Mouse (Mus musculus) bone marrow, adult 2 months (tissue): ENCODE results near the gene Naa20.

Experiments used
- CTCF ChIP-seq: fragments of 200-500 bp; IDR thresholded peaks from 2 replicates; pipeline ENCODE4 v1.5.1; 2011; ENCODE audit warnings: low read length, control low read depth; ENCODE audit not compliant: control insufficient read depth, insufficient read depth
- POLR2A ChIP-seq: fragments of 200-500 bp; IDR thresholded peaks from 2 replicates; pipeline ENCODE4 v1.6.1; 2011; ENCODE audit warnings: low read depth, mild to moderate bottlenecking, control low read depth, low read length, borderline replicate concordance; ENCODE audit not compliant: control insufficient read depth

DNA sequence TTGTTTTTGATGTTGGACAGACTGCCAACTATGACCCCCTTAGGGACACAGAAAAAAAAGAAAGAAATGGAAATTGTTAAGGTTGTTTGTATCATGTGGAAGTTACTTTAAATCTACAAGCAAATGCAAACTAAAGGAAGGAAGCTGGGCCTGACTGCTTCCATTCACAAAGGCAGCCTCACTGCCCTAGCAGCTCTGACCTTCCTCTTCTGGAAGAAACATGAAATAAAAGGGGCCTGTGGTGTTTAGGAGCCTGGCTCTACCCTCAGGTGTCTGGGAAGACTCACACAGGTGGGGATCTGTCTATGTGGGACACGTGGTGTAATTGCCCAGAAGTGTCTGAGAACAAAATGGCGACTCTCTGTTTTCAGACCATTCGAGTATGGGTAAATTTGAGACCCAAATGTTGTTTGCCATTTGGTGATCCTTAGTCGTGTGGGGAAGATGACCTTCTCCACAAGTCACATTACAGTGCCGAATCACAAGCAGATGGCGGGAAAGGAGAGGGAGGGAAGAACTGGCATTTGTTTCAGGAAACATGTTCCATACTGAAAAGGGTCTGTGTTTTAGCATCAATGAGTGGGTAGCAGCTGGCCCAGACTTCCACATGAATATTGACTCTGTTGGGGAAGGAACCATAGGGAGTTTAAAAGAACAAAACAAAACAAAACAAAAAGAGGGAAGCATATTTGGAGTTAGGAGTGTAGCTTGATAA, 13.0 kb upstream of the Naa20 start:
- TF ChIP-seq CTCF (no peak), POLR2A (no peak)
